Comparison of ENCODE assay signal across 7 mouse cellular contexts in genomic region chr15:79940932-79941331, GRCm38 (mm10). TPM values are rescaled to one million over a fixed set of nuclear protein-coding genes. Genes with fewer than 3 reads are reported as not detected.
A peak's percentile ranks its signal among the peaks of the same experiment; 100 is the strongest.
DNase-seq lines count a peak whose midpoint lies in the region; ATAC-seq and TF ChIP-seq lines count a peak whose summit lies in the region.

No protein-coding gene starts in this region.

- peaks cover 31% of the 10 kb centered on the region for H3K27me3 ChIP-seq in G1E (ENCODE audit: insufficient read depth, low read length)

- no peaks in the 10 kb centered on the region for H3K9me3 ChIP-seq in G1E (replicated peaks)

- H3K4me3 ChIP-seq in G1E (ENCODE audit: low read depth, low read length) = no peak overlapping the region

- TF ChIP-seq CTCF in G1E (IDR thresholded peaks at IDR 0.05; ENCODE audit: low read depth, low read length) = peak; percentile 70

- H3K36me3 ChIP-seq in G1E (replicated peaks) = no peaks in the 10 kb centered on the region

- H3K4me1 ChIP-seq in G1E (ENCODE audit: insufficient read depth, low read depth, low read length) = no peaks in the 10 kb centered on the region

- no peak for ATAC-seq in G1E (ENCODE audit: extremely low read depth, insufficient number of reproducible peaks, low FRiP score, poor library complexity, severe bottlenecking)
- ATAC-seq in megakaryocyte-erythroid progenitor cell, adult 5-6 weeks (replicated peaks; ENCODE audit: low FRiP score, low TSS enrichment, poor library complexity, severe bottlenecking) = peak; percentile 52; the same call in 1 of the 2 replicates

- DNase-seq in kidney, adult 18-20 months = peak; percentile 44
- DNase-seq in kidney, adult 11 months = no peak
- peak; percentile 70 for DNase-seq in CD4-positive helper T cell, adult 2 months (ENCODE audit: low read depth, low spot score)
- DNase-seq in G1E (ENCODE audit: low spot score) = no peak
- DNase-seq in embryo, embryonic 10.5 days (ENCODE audit: low spot score) = peak; percentile 80
- DNase-seq in c-Kit-positive CD71-positive TER-119-positive erythroid progenitor cells, embryonic 14.5 days (ENCODE audit: low spot score) = no peak

RNA-seq across cellular contexts. Expression of gene Cbx7, which starts 30.0 kb away (rescaled TPM):
- 8.4 and 9.0 TPM in 2 replicates for total RNA-seq in G1E (2014; fragmentation: Nextera tagmentation)
- 2.0 and 2.7 TPM in 2 replicates for total RNA-seq in G1E (2017)
- polyA plus RNA-seq in G1E (2012) = 8.9 and 9.5 TPM in 2 replicates
- total RNA-seq in megakaryocyte-erythroid progenitor cell, adult 5-6 weeks (2014; fragmentation: Nextera tagmentation) = 6.8 and 9.9 TPM in 2 replicates
- 2.5 and 4.4 TPM in 2 replicates for total RNA-seq in megakaryocyte-erythroid progenitor cell, adult 5-6 weeks (2017)

RNA-seq across cellular contexts. Expression of gene Apobec3, which starts 49.5 kb away (rescaled TPM):
- 33.7 and 97.1 TPM in 2 replicates for total RNA-seq in G1E (2014; fragmentation: Nextera tagmentation)
- total RNA-seq in G1E (2017) = 27.2 and 39.8 TPM in 2 replicates
- polyA plus RNA-seq in G1E (2012) = 1.1 and 2.6 TPM in 2 replicates
- 243 and 293 TPM in 2 replicates for total RNA-seq in megakaryocyte-erythroid progenitor cell, adult 5-6 weeks (2014; fragmentation: Nextera tagmentation)
- 135 and 175 TPM in 2 replicates for total RNA-seq in megakaryocyte-erythroid progenitor cell, adult 5-6 weeks (2017)

Comparison
In these comparisons a context has a peak if more than half of its experiments do, and no peak if none do; other contexts are left out.
1. DNase-seq: peak in kidney, adult 18-20 months (single experiment), CD4-positive helper T cell, adult 2 months (single experiment) and embryo, embryonic 10.5 days (single experiment); none in kidney, adult 11 months (single experiment), G1E (single experiment) and c-Kit-positive CD71-positive TER-119-positive erythroid progenitor cells, embryonic 14.5 days (single experiment).